Mouse (Mus musculus) MEL (cell line): ENCODE data around the gene Htra2. TPM values are rescaled to one million over a fixed set of nuclear protein-coding genes. Genes with fewer than 3 reads are reported as not detected.

Experiments used
- DNase-seq: peaks from one replicate; pipeline ENCODE4 v3.0.0; 2011; ENCODE audit warnings: low read depth, low spot score
- H3K27ac ChIP-seq: 2 replicates; pipeline ENCODE4 v1.5.1; 2012; ENCODE audit warnings: low read depth, mild to moderate bottlenecking, control low read depth, low read length, moderate library complexity; ENCODE audit not compliant: control insufficient read depth
- H3K27me3 ChIP-seq, 2 experiments: fragments of 150-350 bp in 1 of 2; sonication (generic) in 1 of 2; 2 replicates each; pipeline ENCODE4 v1.6.1; 2012; ENCODE audit warnings: low read length in 2 of 2, mild to moderate bottlenecking in 2 of 2, improper control_type of control experiment in 1 of 2, moderate library complexity in 1 of 2; ENCODE audit not compliant: insufficient read depth in 2 of 2, control insufficient read depth in 1 of 2
- H3K36me3 ChIP-seq, 2 experiments: 2 replicates each; pipeline ENCODE4 v1.6.1; 2012 to 2014; ENCODE audit warnings: low read length in 2 of 2, improper control_type of control experiment in 1 of 2, inconsistent platforms in 1 of 2, mild to moderate bottlenecking in 1 of 2; ENCODE audit not compliant: insufficient read depth in 2 of 2, control insufficient read depth in 1 of 2
- H3K4me1 ChIP-seq, 2 experiments: fragments of 150-350 bp in 1 of 2; sonication (generic) in 1 of 2; 2 replicates each; pipeline ENCODE4 v1.6.1; 2012; ENCODE audit warnings: low read length in 2 of 2, improper control_type of control experiment in 1 of 2, mild to moderate bottlenecking in 1 of 2; ENCODE audit not compliant: insufficient read depth in 2 of 2, control insufficient read depth in 1 of 2
- H3K4me3 ChIP-seq, 2 experiments: fragments of 150-350 bp in 1 of 2; sonication (generic) in 1 of 2; 2 replicates each; pipeline ENCODE4 v1.5.1; 2012; ENCODE audit warnings: low read depth in 2 of 2, low read length in 2 of 2, mild to moderate bottlenecking in 2 of 2, moderate library complexity in 2 of 2, control low read depth in 1 of 2, improper control_type of control experiment in 1 of 2; ENCODE audit not compliant: control insufficient read depth in 1 of 2, insufficient read depth in 1 of 2
- H3K79me2 ChIP-seq: 2 replicates; pipeline ENCODE4 v1.6.1; 2012; ENCODE audit warnings: mild to moderate bottlenecking, low read length, moderate library complexity; ENCODE audit not compliant: control insufficient read depth, poor library complexity, insufficient read depth
- H3K9ac ChIP-seq: 2 replicates; pipeline ENCODE4 v1.6.1; 2012; ENCODE audit warnings: low read depth, mild to moderate bottlenecking, control low read depth, low read length, moderate library complexity; ENCODE audit not compliant: control insufficient read depth, poor library complexity, severe bottlenecking
- H3K9me3 ChIP-seq: fragments of 150-350 bp; sonication (generic); replicated peaks from 2 replicates; pipeline ENCODE4 v1.6.1; 2012; ENCODE audit warnings: mild to moderate bottlenecking, low read length, improper control_type of control experiment, moderate library complexity; ENCODE audit not compliant: insufficient read depth
- CHD1 ChIP-seq: IDR thresholded peaks from 2 replicates; pipeline ENCODE4 v1.6.1; 2012; ENCODE audit warnings: low read depth, mild to moderate bottlenecking, inconsistent platforms, low read length, improper control_type of control experiment
- CHD2 ChIP-seq: IDR thresholded peaks from 2 replicates; pipeline ENCODE4 v1.6.1; 2011; ENCODE audit warnings: low read length, improper control_type of control experiment
- CTCF ChIP-seq, 3 experiments: IDR thresholded peaks in 2 of 3; conservative IDR thresholded peaks in 1 of 3; 2 replicates each; pipeline ENCODE4 v1.5.1; 2011 to 2012; ENCODE audit warnings: low read length in 3 of 3, low read depth in 2 of 3, mild to moderate bottlenecking in 2 of 3, improper control_type of control experiment in 1 of 3, inconsistent platforms in 1 of 3, mixed read lengths in 1 of 3, moderate library complexity in 1 of 3; ENCODE audit not compliant: control insufficient read depth in 1 of 3, insufficient read depth in 1 of 3, poor library complexity in 1 of 3, severe bottlenecking in 1 of 3
- E2F4 ChIP-seq: IDR thresholded peaks from 2 replicates; pipeline ENCODE4 v1.6.1; 2011; ENCODE audit warnings: low read depth, low read length, improper control_type of control experiment, borderline replicate concordance
- ELF1 ChIP-seq: IDR thresholded peaks from 2 replicates; pipeline ENCODE4 v1.6.1; 2014; ENCODE audit warnings: low read depth, mild to moderate bottlenecking, inconsistent platforms, low read length, improper control_type of control experiment, moderate library complexity
- EP300 ChIP-seq, 2 experiments: IDR thresholded peaks; 2 replicates each; pipeline ENCODE4 v1.6.1; 2011; ENCODE audit warnings: improper control_type of control experiment in 2 of 2, low read length in 2 of 2, low read depth in 1 of 2, mild to moderate bottlenecking in 1 of 2
- GATA1 ChIP-seq: IDR thresholded peaks from 2 replicates; pipeline ENCODE4 v1.6.1; 2011; ENCODE audit warnings: low read depth, low read length, improper control_type of control experiment
- HCFC1 ChIP-seq: IDR thresholded peaks from 2 replicates; pipeline ENCODE4 v1.6.1; 2012; ENCODE audit warnings: low read depth, mild to moderate bottlenecking, inconsistent platforms, low read length, improper control_type of control experiment, moderate library complexity
- JUND ChIP-seq: IDR thresholded peaks from 2 replicates; pipeline ENCODE4 v1.6.1; 2011; ENCODE audit warnings: low read depth, mild to moderate bottlenecking, improper control_type of control experiment, low read length
- MAFK ChIP-seq: IDR thresholded peaks from 2 replicates; pipeline ENCODE4 v1.6.1; 2011; ENCODE audit warnings: low read depth, mild to moderate bottlenecking, low read length, improper control_type of control experiment, borderline replicate concordance
- MAX ChIP-seq: IDR thresholded peaks from 2 replicates; pipeline ENCODE4 v1.6.1; 2011; ENCODE audit warnings: low read length, improper control_type of control experiment
- MAZ ChIP-seq: IDR thresholded peaks from 2 replicates; pipeline ENCODE4 v1.6.1; 2012; ENCODE audit warnings: low read depth, mild to moderate bottlenecking, inconsistent platforms, low read length, improper control_type of control experiment
- MEF2A ChIP-seq: IDR thresholded peaks from 2 replicates; pipeline ENCODE4 v1.6.1; 2014; ENCODE audit warnings: low read depth, mild to moderate bottlenecking, inconsistent platforms, low read length, improper control_type of control experiment; ENCODE audit not compliant: poor library complexity, insufficient replicate concordance, severe bottlenecking; ENCODE audit errors: extremely low read depth
- MYB ChIP-seq: IDR thresholded peaks from 2 replicates; pipeline ENCODE4 v1.6.1; 2011; ENCODE audit warnings: mild to moderate bottlenecking, low read depth, low read length, improper control_type of control experiment
- MYC ChIP-seq: IDR thresholded peaks from 2 replicates; pipeline ENCODE4 v1.6.1; 2011; ENCODE audit warnings: low read depth, mild to moderate bottlenecking, low read length, improper control_type of control experiment, moderate library complexity
- NELFE ChIP-seq: IDR thresholded peaks from 2 replicates; pipeline ENCODE4 v1.6.1; 2011; ENCODE audit warnings: low read depth, low read length, improper control_type of control experiment
- POLR2A ChIP-seq, 2 experiments: IDR thresholded peaks; 2 replicates each; pipeline ENCODE4 v1.6.1; 2011 to 2012; ENCODE audit warnings: low read length in 2 of 2, mild to moderate bottlenecking in 2 of 2, control low read depth in 1 of 2, improper control_type of control experiment in 1 of 2, low read depth in 1 of 2, moderate library complexity in 1 of 2; ENCODE audit not compliant: control insufficient read depth in 1 of 2, insufficient read depth in 1 of 2, poor library complexity in 1 of 2
- POLR2AphosphoS2 ChIP-seq: IDR thresholded peaks from 2 replicates; pipeline ENCODE4 v1.6.1; 2011; ENCODE audit warnings: low read length, improper control_type of control experiment
- POLR2AphosphoS5 ChIP-seq: IDR thresholded peaks from 2 replicates; pipeline ENCODE4 v1.6.1; 2012; ENCODE audit warnings: low read depth, borderline replicate concordance, mild to moderate bottlenecking, inconsistent platforms, low read length, moderate library complexity, mixed read lengths
- RAD21 ChIP-seq: IDR thresholded peaks from 2 replicates; pipeline ENCODE4 v1.6.1; 2011; ENCODE audit warnings: mild to moderate bottlenecking, low read depth, low read length, improper control_type of control experiment
- SIN3A ChIP-seq: IDR thresholded peaks from 2 replicates; pipeline ENCODE4 v1.6.1; 2012; ENCODE audit warnings: low read length, improper control_type of control experiment, inconsistent platforms
- SMC3 ChIP-seq: IDR thresholded peaks from 2 replicates; pipeline ENCODE4 v1.6.1; 2011; ENCODE audit warnings: low read depth, low read length, improper control_type of control experiment
- TAL1 ChIP-seq: IDR thresholded peaks from 2 replicates; pipeline ENCODE4 v1.6.1; 2012; ENCODE audit warnings: mild to moderate bottlenecking, inconsistent platforms, low read length, moderate library complexity, mixed read lengths
- TBP ChIP-seq: IDR thresholded peaks from 2 replicates; pipeline ENCODE4 v1.8.0; 2011; ENCODE audit warnings: low read depth, low read length, improper control_type of control experiment
- TCF12 ChIP-seq: IDR thresholded peaks from 2 replicates; pipeline ENCODE4 v1.6.1; 2014; ENCODE audit warnings: low read depth, mild to moderate bottlenecking, inconsistent platforms, low read length, improper control_type of control experiment, moderate library complexity
- UBTF ChIP-seq: IDR thresholded peaks from 2 replicates; pipeline ENCODE4 v1.6.1; 2012; ENCODE audit warnings: low read depth, mild to moderate bottlenecking, inconsistent platforms, low read length, improper control_type of control experiment, moderate library complexity, borderline replicate concordance; ENCODE audit not compliant: insufficient read depth
- USF1 ChIP-seq: IDR thresholded peaks from 2 replicates; pipeline ENCODE4 v1.6.1; 2014; ENCODE audit warnings: low read depth, mild to moderate bottlenecking, inconsistent platforms, low read length, improper control_type of control experiment, moderate library complexity
- USF2 ChIP-seq, 2 experiments: IDR thresholded peaks; 2 replicates each; pipeline ENCODE4 v1.6.1; 2011 to 2012; ENCODE audit warnings: improper control_type of control experiment in 2 of 2, low read length in 2 of 2, borderline replicate concordance in 1 of 2, inconsistent platforms in 1 of 2, low read depth in 1 of 2, mild to moderate bottlenecking in 1 of 2; ENCODE audit not compliant: insufficient read depth in 1 of 2
- ZC3H11A ChIP-seq: IDR thresholded peaks from 2 replicates; pipeline ENCODE4 v1.6.1; 2012; ENCODE audit warnings: low read depth, mild to moderate bottlenecking, inconsistent platforms, low read length, improper control_type of control experiment
- ZKSCAN1 ChIP-seq: IDR thresholded peaks from 2 replicates; pipeline ENCODE4 v1.6.1; 2012; ENCODE audit warnings: low read depth, mild to moderate bottlenecking, inconsistent platforms, low read length, improper control_type of control experiment, moderate library complexity
- ZNF384 ChIP-seq: IDR thresholded peaks from 2 replicates; pipeline ENCODE4 v1.6.1; 2012; ENCODE audit warnings: low read depth, mild to moderate bottlenecking, inconsistent platforms, low read length, improper control_type of control experiment
- polyA plus RNA-seq, 2 experiments: library from polyadenylated mRNA; stranded (reverse) in 1 of 2; unstranded in 1 of 2; fragments of >175 nt in 1 of 2; fragments of >200 nt in 1 of 2; gene quantifications; 2 replicates each; pipeline versions ENCODE4 v1.2.1 to v1.2.4; 2012; ENCODE audit warnings: low replicate concordance in 2 of 2, low read depth in 1 of 2; ENCODE audit not compliant: insufficient read length in 2 of 2, insufficient read depth in 1 of 2, missing spikeins in 1 of 2
- total RNA-seq: library from RNA; depleted of rRNA; stranded (reverse); fragments of 300-350 nt; gene quantifications from 2 replicates; pipeline ENCODE4 v1.2.3, GENCODE M21; 2012

Gene Htra2
- total and polyA plus RNA-seq, 3 experiments, result 107 to 133 TPM; not detected in 1

- TF ChIP-seq MYC, result no peak
- no peak for TF ChIP-seq ZNF384
- TF ChIP-seq JUND, result no peak
- no peak for TF ChIP-seq SMC3
- no peak for TF ChIP-seq MAFK
- TF ChIP-seq EP300 (IDR thresholded peaks at IDR 0.05; ENCODE audit: low read depth in 1 of 2, low read length in 2 of 2), result no peak
- no peak for TF ChIP-seq POLR2AphosphoS2
- no peak for TF ChIP-seq TAL1
- TF ChIP-seq MEF2A, result no peak
- no peak for TF ChIP-seq CTCF (IDR thresholded peaks at IDR 0.05 in 2 of 3, conservative IDR thresholded peaks at IDR 0.05 in 1 of 3; ENCODE audit: control insufficient read depth in 1 of 3, insufficient read depth in 1 of 3, low read depth in 2 of 3, low read length in 3 of 3, poor library complexity in 1 of 3, severe bottlenecking in 1 of 3)
- TF ChIP-seq SIN3A, result no peak
- no peak for TF ChIP-seq USF1
- no peak for TF ChIP-seq USF2 (IDR thresholded peaks at IDR 0.05; ENCODE audit: borderline replicate concordance in 1 of 2, insufficient read depth in 1 of 2, low read depth in 1 of 2, low read length in 2 of 2)
- no peak for TF ChIP-seq POLR2AphosphoS5
- TF ChIP-seq E2F4, result no peak
- TF ChIP-seq MYB, result no peak
- TF ChIP-seq MAX, result no peak
- no peak for TF ChIP-seq CHD2
- TF ChIP-seq RAD21, result no peak
- TF ChIP-seq ELF1, result no peak
- TF ChIP-seq, all 39 proteins: peak for 0
- no peak for DNase-seq
- Histone ChIP-seq H3K4me3 (no peak overlapping the region), H3K9ac (no peak overlapping the region), H3K36me3 (peaks cover 0 to 3% of the 10 kb centered on the region in 2 experiments; a peak in 1 of 4 replicates), H3K9me3 (no peaks in the 10 kb centered on the region), H3K27ac (no peak overlapping the region), H3K4me1 (peaks cover 0 to 9% of the 10 kb centered on the region in 2 experiments; a peak in 2 of 4 replicates), H3K79me2 (peaks cover 4% of the 10 kb centered on the region), H3K27me3 (no peaks in the 10 kb centered on the region)
These were observed 28.4 kb upstream of the Htra2 start for GRCm38 (mm10) chr6:83083497-83083896.

GRCm38 (mm10) chr6:83080210-83080609 lies 25.1 kb upstream of the Htra2 start:
- no peak for TF ChIP-seq UBTF
- no peak for TF ChIP-seq MAZ
- TF ChIP-seq CHD1, result no peak
- TF ChIP-seq ZKSCAN1, result no peak
- TF ChIP-seq SMC3, result no peak
- TF ChIP-seq TAL1, result no peak
- no peak for TF ChIP-seq ZC3H11A
- TF ChIP-seq MYB, result no peak
- TF ChIP-seq HCFC1, result no peak
- TF ChIP-seq USF2 (IDR thresholded peaks at IDR 0.05; ENCODE audit: borderline replicate concordance in 1 of 2, insufficient read depth in 1 of 2, low read depth in 1 of 2, low read length in 2 of 2), result no peak
- TF ChIP-seq TCF12, result no peak
- TF ChIP-seq POLR2A (IDR thresholded peaks at IDR 0.05; ENCODE audit: control insufficient read depth in 1 of 2, insufficient read depth in 1 of 2, low read depth in 1 of 2, low read length in 2 of 2, poor library complexity in 1 of 2), result no peak
- no peak for TF ChIP-seq MEF2A
- TF ChIP-seq NELFE, result no peak
- TF ChIP-seq RAD21, result no peak
- TF ChIP-seq TBP, result no peak
- TF ChIP-seq USF1, result no peak
- TF ChIP-seq GATA1, result no peak
- H3K27ac ChIP-seq, result no peak overlapping the region
- H3K4me3 ChIP-seq, result no peak overlapping the region
- no peaks in the 10 kb centered on the region for H3K9me3 ChIP-seq
- H3K27me3 ChIP-seq, result no peaks in the 10 kb centered on the region
- DNase-seq, result no peak
- H3K79me2 ChIP-seq, result peaks cover 11% of the 10 kb centered on the region
- peaks cover 0 to 13% of the 10 kb centered on the region in 2 experiments; a peak in 2 of 4 replicates for H3K4me1 ChIP-seq
- H3K9ac ChIP-seq, result no peak overlapping the region
- H3K36me3 ChIP-seq, result peaks cover 0 to 9% of the 10 kb centered on the region in 2 experiments; a peak in 2 of 4 replicates
